Mouse (Mus musculus): ENCODE results near the gene Hvcn1. TPM values are rescaled to one million over a fixed set of nuclear protein-coding genes. Genes with fewer than 3 reads are reported as not detected.

The Hvcn1 gene
- total RNA-seq, 2 experiments from 2014 or later, result 0.81 to 1.1 TPM

DNA sequence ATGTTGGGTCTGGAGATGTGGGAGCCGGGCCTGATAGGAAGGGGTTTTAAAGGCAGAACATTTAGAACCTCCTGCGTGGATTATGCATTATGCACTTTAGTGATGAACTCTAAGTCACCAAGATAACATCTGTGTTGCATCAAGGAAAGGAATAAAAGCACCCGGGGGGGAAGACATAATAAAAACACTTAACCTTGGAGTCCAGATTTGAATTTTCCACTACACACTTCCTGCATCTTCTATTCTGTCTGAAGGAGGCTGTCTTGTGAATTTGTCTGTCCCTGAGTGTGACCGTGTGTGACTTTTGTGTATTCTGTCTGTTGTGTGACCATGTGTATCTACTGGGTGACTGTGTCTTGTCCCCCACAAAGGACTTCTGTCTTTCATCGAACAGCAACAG, 25.4 kb downstream of the Hvcn1 start:
- no peak for DNase-seq (ENCODE audit: low spot score)
- intact Hi-C loops (cut with DNase I), result no loop called here

DNA sequence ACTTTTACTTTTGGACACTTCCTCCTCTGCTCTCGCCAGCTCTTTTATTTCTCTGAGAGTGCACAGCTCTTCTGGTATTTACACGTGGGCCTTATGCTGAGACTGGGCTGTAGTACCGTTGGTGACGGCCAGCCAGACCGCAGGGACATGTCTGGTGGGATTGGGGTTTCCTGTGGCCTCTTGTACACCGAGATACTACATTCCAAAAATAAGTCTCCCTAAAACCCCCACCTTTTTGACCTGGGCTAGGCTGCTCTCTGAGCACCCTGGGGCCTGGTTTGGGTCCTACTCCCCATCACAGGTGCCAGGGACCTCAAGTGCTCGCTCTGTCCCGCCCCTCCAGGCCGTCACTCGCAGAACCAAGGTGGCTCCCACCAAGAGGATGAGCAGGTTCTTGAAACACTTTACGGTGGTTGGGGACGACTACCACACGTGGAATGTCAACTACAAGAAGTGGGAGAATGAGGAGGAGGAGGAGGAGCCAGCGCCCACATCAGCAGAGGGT, 26.5 kb downstream of the Hvcn1 start:
- intact Hi-C loops (cut with DNase I), result no loop called here

DNA sequence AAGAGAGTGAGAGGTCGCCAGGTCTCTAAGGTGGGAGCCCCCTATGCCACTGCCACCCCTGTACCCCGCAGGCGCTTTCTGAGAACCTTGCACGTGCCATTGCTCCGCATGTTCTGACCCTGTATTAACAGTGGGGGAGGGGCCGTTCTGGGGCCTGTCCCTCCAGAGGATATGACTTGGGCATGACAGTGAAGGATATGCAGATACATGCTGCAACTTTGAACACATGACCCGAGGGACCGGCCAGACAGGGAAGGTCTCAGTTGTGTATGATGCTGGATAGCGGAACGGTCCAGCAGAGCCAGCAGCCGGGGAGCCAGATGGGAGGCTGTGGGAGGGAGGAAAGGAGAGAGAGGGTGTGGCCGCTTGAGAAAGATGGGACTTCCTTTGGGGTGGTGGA, 27.1 kb downstream of the Hvcn1 start:
- DNase-seq (ENCODE audit: low spot score), result no peak
- intact Hi-C loops (cut with DNase I), result no loop called here

More for the DNA sequence above, 26.5 kb downstream of the Hvcn1 start:
- DNase-seq (ENCODE audit: low spot score), result no peak

GRCm38 (mm10) chr5:122234319-122235195, 28.0 kb downstream of the Hvcn1 start:
- DNase-seq (ENCODE audit: low spot score), result no peak
- intact Hi-C loops (cut with DNase I), result no loop called here

- DNase-seq (ENCODE audit: low spot score), result no peak
- intact Hi-C loops (cut with DNase I), result no loop called here
Observed at GRCm38 (mm10) chr5:122235196-122235836, 28.7 kb downstream of the Hvcn1 start.

DNA sequence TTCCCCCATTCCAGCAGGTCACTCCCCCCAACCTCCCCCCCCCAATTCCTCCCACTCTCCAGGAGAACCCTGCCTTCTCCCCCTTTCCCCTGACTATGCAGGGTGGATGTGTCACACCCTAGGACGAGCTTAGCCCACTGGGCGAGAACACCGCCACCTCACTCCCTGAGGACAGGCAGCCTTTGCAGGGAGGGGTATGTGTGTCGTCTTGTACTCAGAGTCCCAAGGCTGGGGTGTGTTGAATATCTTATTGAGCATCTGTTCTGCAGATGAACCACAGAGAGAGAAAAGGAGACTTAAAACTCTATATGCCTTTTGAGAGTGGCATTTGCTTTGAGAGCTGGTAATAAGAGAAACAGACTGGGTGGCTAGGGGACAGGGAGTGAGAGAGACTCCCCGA, 30.6 kb downstream of the Hvcn1 start:
- no peak for DNase-seq (ENCODE audit: low spot score)
- intact Hi-C loops (cut with DNase I), result no loop called here

GRCm38 (mm10) chr5:122239618-122240017, 33.0 kb downstream of the Hvcn1 start:
- intact Hi-C loops (cut with DNase I), result no loop called here
- DNase-seq (ENCODE audit: low spot score), result no peak

DNA sequence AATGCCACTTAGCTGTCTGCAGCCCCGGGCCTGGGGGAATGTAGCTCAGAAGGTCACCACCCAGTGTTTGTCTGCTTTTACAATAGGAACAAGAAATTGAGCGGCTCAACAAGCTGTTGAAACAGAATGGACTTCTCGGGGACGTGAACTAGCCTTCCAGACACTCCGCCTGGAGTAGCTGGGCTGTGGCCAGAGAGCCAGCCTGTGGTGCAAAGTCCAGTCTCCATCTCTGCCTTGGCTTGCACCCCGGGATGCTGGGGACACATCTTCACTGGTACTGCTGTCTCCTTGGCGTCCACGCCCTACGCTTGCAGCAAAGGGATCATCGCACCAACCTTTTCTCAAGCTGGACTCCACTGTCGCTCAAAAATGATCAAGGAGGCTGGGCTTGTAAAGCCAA, 33.9 kb downstream of the Hvcn1 start:
- intact Hi-C loops (cut with DNase I), result no loop called here
- no peak for DNase-seq (ENCODE audit: low spot score)

- no peak for DNase-seq (ENCODE audit: low spot score)
- intact Hi-C loops (cut with DNase I), result no loop called here
Observed at GRCm38 (mm10) chr5:122240989-122241388, 34.4 kb downstream of the Hvcn1 start.

DNA sequence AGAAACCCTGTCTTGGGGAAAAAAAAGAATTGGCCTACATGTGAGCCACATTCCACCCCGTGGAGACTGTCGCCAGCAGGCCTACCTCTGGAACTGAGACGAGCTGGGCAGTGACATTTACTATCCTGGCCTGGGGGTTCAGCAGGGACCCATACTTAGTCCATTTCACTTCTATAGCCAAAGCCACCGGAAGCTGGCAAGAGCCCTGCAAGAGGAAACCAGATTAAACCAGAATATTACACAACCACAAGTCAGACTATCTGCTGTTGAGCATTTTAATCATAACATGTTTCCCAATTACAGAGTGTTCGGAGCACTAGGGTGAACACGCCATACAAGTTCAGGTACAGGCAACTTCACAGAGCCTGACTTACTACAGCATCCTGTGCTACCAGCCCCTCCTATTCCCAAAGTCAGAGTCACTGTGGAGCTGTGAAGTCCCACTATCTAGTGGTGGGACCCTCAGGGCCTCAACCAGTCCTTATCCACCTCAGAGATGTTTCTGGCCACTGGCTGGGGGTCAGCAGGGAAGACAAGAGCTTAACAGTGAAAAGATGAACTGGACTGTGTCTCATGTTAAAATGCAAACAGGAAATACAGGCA, 36.0 kb downstream of the Hvcn1 start:
- DNase-seq (ENCODE audit: low spot score), result no peak

DNA sequence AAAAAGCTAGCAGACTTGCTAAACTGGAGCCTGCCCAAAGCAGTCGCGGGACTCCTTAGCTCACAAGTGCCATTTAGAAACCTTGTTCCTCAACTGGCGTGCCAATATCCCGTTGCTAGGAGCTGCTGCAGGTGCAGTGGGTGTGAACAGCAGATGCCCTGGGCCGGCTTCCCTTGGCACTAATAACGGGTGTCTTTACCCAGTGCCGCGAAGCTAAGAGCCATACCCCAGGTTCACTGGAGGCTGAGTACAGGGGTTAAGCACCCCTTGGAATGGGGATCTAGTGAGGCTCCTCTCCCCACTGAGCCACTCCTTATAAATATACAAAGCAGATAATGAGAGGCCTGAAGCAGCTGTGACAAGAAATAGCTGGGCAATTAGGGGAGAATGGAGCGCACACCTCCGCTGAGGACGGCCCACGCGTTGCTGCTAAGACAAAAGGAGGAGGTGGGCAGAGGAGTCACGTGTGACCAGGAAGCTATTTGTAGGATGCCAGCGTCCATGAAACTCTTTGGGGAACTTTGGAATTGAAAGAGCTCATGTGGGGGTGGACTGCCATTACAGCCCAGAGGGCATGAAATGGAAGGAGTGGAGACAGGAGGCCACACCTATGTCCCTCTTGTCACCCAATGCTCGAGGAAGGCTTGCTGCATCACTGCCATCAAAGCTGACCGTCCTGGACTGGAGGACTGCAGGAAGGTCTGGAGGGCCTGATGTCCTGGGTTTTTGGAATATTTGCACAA, 37.3 kb downstream of the Hvcn1 start:
- intact Hi-C loops (cut with DNase I), result no loop called here
- no peak for DNase-seq (ENCODE audit: low spot score)

More for the DNA sequence above, 36.0 kb downstream of the Hvcn1 start:
- intact Hi-C loops (cut with DNase I), result no loop called here

DNA sequence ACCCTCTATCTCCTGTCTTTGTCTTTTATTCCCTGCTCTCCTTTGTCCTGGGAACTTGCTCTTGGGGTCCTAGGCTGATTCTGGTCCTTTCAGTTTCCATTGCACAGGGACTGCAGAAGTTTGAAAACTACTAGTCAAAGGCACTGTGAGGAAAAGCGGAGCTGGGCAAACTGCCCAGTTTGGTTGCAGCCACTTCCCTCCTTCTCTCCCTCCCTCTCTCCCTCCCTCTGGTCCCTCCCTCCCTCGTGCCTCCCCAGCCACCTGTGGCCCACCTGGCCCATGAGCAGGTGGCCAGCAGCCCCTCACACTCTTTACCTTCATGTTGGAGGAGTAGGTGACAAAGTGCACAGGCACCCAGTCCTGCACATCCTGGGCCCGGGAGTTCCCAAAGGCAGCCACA, 38.6 kb downstream of the Hvcn1 start:
- intact Hi-C loops (cut with DNase I), result no loop called here
- DNase-seq (ENCODE audit: low spot score), result no peak

DNA sequence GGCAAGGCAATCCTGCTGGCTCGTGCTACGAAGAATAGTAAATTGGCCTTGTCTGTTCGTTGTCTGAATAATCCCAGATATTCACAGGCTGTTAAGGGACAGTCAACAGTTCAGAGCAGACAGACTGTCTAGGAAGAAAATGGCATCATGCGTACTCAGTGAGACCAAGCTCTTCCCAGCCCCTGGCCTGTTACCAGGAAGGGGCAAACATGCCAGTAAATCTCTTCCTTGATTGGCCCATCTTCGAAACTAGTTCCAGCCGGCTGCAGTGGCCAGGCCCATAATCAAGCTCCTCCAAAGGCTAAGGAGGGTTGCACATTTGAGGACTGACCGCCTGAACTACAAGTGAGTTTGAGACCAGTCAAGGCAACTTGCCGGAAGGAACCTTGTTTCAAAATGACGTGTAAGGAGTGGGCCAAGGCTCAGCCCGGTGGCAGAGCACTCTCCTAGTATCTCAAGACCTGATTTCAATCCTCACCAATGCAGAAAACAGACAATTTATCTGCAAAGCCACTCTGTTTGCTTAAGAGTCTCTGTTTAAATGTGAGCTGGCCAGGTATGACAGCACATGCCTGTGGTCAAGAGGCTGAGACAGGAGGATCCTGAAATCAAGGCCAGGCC, 40.1 kb downstream of the Hvcn1 start:
- no peak for DNase-seq (ENCODE audit: low spot score)
- intact Hi-C loops (cut with DNase I), result no loop called here

- peak; percentile 28 for DNase-seq (ENCODE audit: low spot score)
- intact Hi-C loops (cut with DNase I), result no loop called here
Observed at GRCm38 (mm10) chr5:122247529-122247928, 40.9 kb downstream of the Hvcn1 start.

DNA sequence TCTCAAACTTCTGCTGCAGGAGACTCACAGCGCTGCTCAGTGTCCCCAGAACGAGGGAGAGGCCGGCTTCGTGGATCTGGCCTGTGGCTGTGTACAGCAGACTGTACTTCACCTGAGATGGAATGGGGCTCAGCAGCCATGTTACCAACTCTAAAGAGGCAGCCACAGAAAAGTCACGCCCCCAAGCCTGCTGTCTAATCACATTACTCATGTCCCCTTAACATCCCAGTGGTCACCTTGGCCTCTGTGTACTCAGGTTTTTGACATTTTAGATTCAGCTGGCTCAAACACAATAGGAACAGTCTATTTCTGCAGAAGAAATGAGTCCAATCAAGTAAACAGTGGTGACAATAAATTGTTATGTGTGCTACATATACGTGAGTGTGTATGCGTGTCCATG, 41.3 kb downstream of the Hvcn1 start:
- intact Hi-C loops (cut with DNase I), result no loop called here
- no peak for DNase-seq (ENCODE audit: low spot score)

DNA sequence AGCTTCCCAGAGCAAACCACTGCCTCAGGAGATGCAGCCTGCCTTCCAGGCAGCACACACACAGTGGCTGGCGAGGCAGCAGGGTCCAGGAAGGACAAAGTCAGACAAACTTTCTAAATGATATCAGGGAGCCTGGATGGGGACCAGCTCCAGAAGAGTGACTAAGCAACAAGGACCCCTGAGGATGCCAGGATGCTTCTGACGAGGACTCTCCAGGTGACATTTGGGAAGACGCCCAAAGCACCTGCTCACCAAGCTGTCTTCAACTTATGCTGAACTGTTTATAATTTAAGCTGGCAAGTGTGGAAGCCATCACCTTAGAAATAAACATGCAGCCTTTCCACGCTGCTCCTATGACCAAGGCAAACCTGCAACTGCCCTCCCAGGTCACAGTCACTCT, 42.7 kb downstream of the Hvcn1 start:
- intact Hi-C loops (cut with DNase I), result no loop called here

DNA sequence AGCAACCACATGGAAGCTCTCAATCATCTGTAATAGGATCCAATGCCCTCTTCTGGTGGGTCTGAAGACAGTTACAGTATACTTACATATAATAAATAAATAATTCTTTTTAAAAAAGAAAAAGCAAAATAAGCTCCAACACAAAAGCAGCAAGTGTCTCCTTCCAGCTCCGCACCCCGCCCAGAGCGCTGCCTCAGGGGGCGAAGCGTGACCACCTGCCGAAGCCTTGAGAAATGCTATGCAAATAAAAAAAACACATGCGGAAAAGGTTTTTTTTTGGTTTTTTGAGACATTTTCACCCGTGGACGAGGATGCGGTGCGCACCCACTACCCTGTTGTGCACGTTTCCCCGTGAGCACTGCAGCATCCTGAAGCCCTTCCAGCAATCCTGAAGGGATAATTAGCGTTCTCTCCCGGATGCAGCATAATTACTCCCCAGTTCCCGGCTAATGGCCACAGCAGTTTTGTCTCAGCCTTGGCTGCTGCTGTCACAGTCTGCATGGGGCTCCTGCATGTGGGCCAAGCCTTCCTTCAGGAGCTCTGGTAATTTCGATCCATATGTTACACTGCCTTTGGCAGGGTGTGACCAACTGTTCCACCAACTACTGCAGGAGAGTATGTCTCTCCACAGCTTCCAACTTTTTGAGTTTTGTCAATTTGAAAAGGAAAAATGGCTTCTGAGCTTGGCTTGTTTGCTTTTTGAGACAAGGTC, 45.4 kb downstream of the Hvcn1 start:
- DNase-seq (ENCODE audit: low spot score), result no peak

More for the DNA sequence above, 42.7 kb downstream of the Hvcn1 start:
- no peak for DNase-seq (ENCODE audit: low spot score)

GRCm38 (mm10) chr5:122258027-122258741, 51.6 kb downstream of the Hvcn1 start:
- intact Hi-C loops (cut with DNase I), result no loop called here
- no peak for DNase-seq (ENCODE audit: low spot score)

More for the DNA sequence above, 45.4 kb downstream of the Hvcn1 start:
- intact Hi-C loops (cut with DNase I), result no loop called here

All from heart, postnatal 25 days (tissue).